Mouse (Mus musculus) embryonic facial prominence, embryonic 13.5 days (tissue): Measurements from ENCODE around the gene 2310030G06Rik. TPM values are rescaled to one million over a fixed set of nuclear protein-coding genes. Genes with fewer than 3 reads are reported as not detected.

Source experiments
- ATAC-seq: fragments of 200-750 bp; cut with Nextera tagmentation; 2 replicates; pipeline ENCODE4 v1.8.0; 2017; ENCODE audit warnings: low read depth; ENCODE audit not compliant: insufficient number of reproducible peaks, insufficient read depth, low FRiP score, low TSS enrichment
- H3K27ac ChIP-seq: fragments of 300-500 bp; sonication (generic); 2 replicates; pipeline ENCODE4 v1.5.1; 2015; ENCODE audit warnings: moderate library complexity, mild to moderate bottlenecking, inconsistent platforms
- H3K27me3 ChIP-seq: fragments of 300-500 bp; sonication (generic); 2 replicates; pipeline ENCODE4 v1.6.1; 2015; ENCODE audit warnings: mild to moderate bottlenecking, inconsistent platforms
- H3K36me3 ChIP-seq: fragments of 300-500 bp; sonication (generic); 2 replicates; pipeline ENCODE4 v1.6.1; 2015; ENCODE audit warnings: mild to moderate bottlenecking, inconsistent platforms
- H3K4me1 ChIP-seq: fragments of 300-500 bp; sonication (generic); 2 replicates; pipeline ENCODE4 v1.6.1; 2015; ENCODE audit warnings: inconsistent platforms
- H3K4me2 ChIP-seq: fragments of 300-500 bp; sonication (generic); 2 replicates; pipeline ENCODE4 v1.6.1; 2015; ENCODE audit warnings: moderate library complexity, mild to moderate bottlenecking, inconsistent platforms
- H3K4me3 ChIP-seq: fragments of 300-500 bp; sonication (generic); 2 replicates; pipeline ENCODE4 v1.5.1; 2015; ENCODE audit warnings: mild to moderate bottlenecking, inconsistent platforms
- H3K9ac ChIP-seq: fragments of 300-500 bp; sonication (generic); 2 replicates; pipeline ENCODE4 v1.6.1; 2015; ENCODE audit warnings: mild to moderate bottlenecking, inconsistent platforms
- H3K9me3 ChIP-seq: fragments of 300-500 bp; sonication (generic); 2 replicates; pipeline ENCODE4 v1.6.1; 2016; ENCODE audit warnings: inconsistent platforms
- WGBS: fragments of 180-500 bp; shearing (Covaris S2); methylation state at CpG from one replicate; pipeline ENCODE4 v1.1.7; 2015; ENCODE audit warnings: mixed read lengths; 5-methylcytosine and 5-hydroxymethylcytosine counted together
- polyA plus RNA-seq: library from polyadenylated mRNA; unstranded; fragments of >200 nt; fragmentation: Nextera tagmentation; extraction: Ambion mirVana; gene quantifications from 2 replicates; pipeline ENCODE4 v1.2.1, GENCODE M21; 2015

The 2310030G06Rik gene
- polyA plus RNA-seq, 1 experiment from 2014 or later: 6.0 TPM

DNA sequence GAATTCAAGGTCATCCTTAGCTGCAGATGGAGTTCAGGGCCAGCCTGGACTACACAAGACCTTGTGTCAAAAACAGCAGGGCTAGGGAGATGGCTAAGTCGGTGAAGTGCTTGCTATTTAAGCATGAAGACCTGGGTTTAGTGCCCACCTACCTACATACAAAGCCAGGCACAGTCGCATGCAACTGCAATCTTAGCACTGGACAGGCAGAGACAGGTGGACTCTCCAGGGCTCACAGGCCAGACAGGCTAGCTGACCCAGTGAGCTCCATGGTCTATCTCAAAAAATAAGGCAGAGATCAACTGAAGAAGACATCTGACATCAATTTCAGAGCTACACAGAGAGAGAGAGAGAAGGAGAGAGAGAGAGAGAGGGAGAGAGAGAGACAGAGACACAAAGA lies 22.2 kb downstream of the 2310030G06Rik start:
- H3K4me1 ChIP-seq: peaks cover 59% of the 10 kb centered on the region
- 71% methylated on average over 2 of the region's 2 CpGs for WGBS
- H3K9ac ChIP-seq: 0 out of 2 replicates have a peak overlapping the region, but pooled peaks have one; percentile 27
- H3K27ac ChIP-seq: peak overlapping the region; percentile 39; the same call in 1 of the 2 replicates
- H3K27me3 ChIP-seq: no peaks in the 10 kb centered on the region
- ATAC-seq: no peak
- peak overlapping the region; percentile 82 for H3K4me2 ChIP-seq
- H3K9me3 ChIP-seq: no peaks in the 10 kb centered on the region
- no peak overlapping the region for H3K4me3 ChIP-seq
- no peaks in the 10 kb centered on the region for H3K36me3 ChIP-seq

DNA sequence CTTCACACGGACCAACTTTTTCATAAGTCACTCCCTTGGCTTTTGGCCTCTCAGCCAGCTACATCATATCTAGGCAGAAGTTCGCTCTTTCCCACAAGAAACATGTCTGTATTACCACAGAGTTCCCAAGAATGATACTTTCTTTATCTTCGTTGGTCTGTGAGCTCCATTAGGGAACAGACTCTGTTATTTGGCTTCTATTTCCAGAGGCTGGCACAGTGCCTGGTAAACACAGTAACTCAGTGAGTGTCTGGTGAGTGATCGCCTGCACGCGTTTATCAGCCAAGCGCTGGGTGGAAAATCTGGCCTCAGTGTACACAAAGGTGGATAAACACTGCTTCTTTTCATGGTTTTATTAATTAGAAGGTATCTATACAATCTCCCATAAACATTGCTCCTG lies 22.9 kb downstream of the 2310030G06Rik start:
- Histone ChIP-seq H3K27ac (peak overlapping the region; percentile 64), H3K4me3 (no peak overlapping the region), H3K9ac (no peak overlapping the region), H3K4me2 (peak overlapping the region; percentile 34; the same call in 1 of the 2 replicates), H3K4me1 (peaks cover 56% of the 10 kb centered on the region), H3K9me3 (no peaks in the 10 kb centered on the region), H3K36me3 (no peaks in the 10 kb centered on the region), H3K27me3 (no peaks in the 10 kb centered on the region)
- WGBS: 47% methylated on average over 7 of the region's 7 CpGs
- no peak for ATAC-seq

DNA sequence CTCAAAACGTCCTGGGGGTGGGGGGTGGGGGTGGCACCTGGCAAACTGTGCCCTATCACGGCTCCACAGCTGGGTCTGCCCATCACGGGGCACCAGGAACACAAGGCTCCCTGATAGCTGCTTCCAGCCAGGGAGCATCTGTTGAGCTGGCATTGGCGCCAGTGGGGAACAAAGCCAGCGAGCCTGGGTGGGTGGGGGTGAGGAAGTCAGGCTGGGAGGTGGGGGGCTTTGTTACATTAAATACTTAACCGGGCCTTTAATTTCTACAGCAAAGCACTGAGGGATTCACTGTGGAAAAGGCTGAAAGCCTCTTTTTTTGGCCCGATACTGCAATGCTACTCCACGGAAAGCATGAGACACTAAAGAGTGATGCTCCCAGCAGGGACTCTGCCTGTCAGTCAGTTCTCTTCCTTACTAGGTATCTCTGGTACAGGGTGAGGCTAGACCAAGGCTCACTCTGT lies 23.9 kb downstream of the 2310030G06Rik start:
- no peak overlapping the region for H3K9ac ChIP-seq
- H3K27ac ChIP-seq: 0 out of 2 replicates have a peak overlapping the region, but pooled peaks have one; percentile 64
- ATAC-seq: no peak
- H3K4me3 ChIP-seq: no peak overlapping the region
- H3K27me3 ChIP-seq: no peaks in the 10 kb centered on the region
- 53% methylated on average over 8 of the region's 8 CpGs for WGBS
- H3K4me2 ChIP-seq: no peak overlapping the region
- H3K36me3 ChIP-seq: no peaks in the 10 kb centered on the region
- H3K9me3 ChIP-seq: no peaks in the 10 kb centered on the region
- peaks cover 54% of the 10 kb centered on the region for H3K4me1 ChIP-seq

DNA sequence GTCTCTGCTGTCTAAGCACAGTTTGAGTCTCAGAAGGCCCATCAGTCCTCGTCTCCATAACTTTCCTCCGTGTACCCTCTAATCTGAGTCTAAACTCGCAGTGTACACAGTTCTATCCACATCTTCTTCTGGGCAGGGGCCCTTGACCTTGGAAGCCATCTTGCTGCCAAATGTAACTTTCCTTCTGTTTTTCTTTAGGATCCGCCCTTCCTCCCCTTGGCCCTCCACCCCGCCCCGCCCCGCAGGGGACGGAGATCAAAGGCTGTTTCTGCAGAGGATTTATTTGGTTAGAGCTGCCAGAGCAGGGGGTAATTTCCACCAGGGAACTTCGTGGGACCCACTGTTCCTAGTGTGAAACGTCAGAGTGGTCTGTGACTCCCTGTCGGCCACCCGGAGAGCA lies 25.3 kb downstream of the 2310030G06Rik start:
- H3K27me3 ChIP-seq: no peaks in the 10 kb centered on the region
- H3K4me2 ChIP-seq: peak overlapping the region; percentile 20; the same call in 1 of the 2 replicates
- peaks cover 43% of the 10 kb centered on the region for H3K4me1 ChIP-seq
- H3K9me3 ChIP-seq: no peaks in the 10 kb centered on the region
- ATAC-seq: no peak
- no peak overlapping the region for H3K4me3 ChIP-seq
- WGBS: 33% methylated on average over 12 of the region's 12 CpGs
- H3K9ac ChIP-seq: no peak overlapping the region
- no peaks in the 10 kb centered on the region; the same call in 1 of the 2 replicates for H3K36me3 ChIP-seq
- H3K27ac ChIP-seq: peak overlapping the region; percentile 28; the same call in 1 of the 2 replicates

DNA sequence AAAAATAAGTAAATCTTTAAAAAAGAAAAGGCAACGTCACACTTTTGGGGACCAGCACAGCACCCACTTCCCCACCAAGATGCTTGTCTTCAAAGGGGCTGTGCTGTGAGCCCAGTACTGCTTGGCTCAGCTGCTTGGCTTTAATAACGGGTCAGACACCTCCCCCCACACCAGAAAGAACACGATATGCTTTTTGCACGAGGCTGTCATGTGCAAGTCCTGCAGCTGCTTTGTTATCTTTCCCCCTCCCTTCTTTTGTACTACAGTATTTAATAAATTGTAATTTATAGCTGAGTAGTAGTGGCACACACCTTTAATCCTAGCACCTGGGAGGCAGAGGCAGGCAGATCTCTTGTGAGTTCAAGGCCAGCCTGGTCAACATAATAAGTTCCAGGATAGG lies 27.5 kb downstream of the 2310030G06Rik start:
- no peak for ATAC-seq
- no peak overlapping the region for H3K9ac ChIP-seq
- peaks cover 23% of the 10 kb centered on the region for H3K4me1 ChIP-seq
- no peaks in the 10 kb centered on the region for H3K27me3 ChIP-seq
- H3K9me3 ChIP-seq: no peaks in the 10 kb centered on the region
- H3K36me3 ChIP-seq: no peaks in the 10 kb centered on the region; the same call in 1 of the 2 replicates
- no peak overlapping the region for H3K27ac ChIP-seq
- H3K4me3 ChIP-seq: no peak overlapping the region
- 77% methylated on average over 4 of the region's 4 CpGs for WGBS
- H3K4me2 ChIP-seq: no peak overlapping the region

DNA sequence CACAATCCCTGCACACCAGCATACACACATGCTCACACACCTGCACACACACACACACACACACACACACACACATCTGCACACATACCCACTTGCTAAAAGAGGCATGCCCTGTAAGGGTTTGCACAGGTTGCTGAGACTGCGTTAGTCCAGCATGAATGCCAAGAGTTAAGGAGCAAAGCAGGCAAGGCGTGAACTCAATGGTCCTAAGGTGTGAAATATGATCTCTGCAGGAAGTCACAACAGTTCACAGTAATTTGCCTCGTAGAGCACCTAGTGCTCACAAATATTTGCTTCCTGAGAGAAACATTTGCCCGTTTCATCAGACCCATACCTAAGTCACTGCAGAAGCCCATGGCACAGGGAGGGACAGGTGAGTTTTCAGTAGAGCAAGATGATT lies 32.1 kb downstream of the 2310030G06Rik start:
- ATAC-seq: no peak
- Histone ChIP-seq H3K4me2 (no peak overlapping the region), H3K27ac (no peak overlapping the region), H3K4me3 (no peak overlapping the region), H3K27me3 (no peaks in the 10 kb centered on the region), H3K9ac (no peak overlapping the region), H3K36me3 (peaks cover 10% of the 10 kb centered on the region), H3K9me3 (no peaks in the 10 kb centered on the region), H3K4me1 (no peaks in the 10 kb centered on the region)
- WGBS: 42% methylated on average over 4 of the region's 4 CpGs

DNA sequence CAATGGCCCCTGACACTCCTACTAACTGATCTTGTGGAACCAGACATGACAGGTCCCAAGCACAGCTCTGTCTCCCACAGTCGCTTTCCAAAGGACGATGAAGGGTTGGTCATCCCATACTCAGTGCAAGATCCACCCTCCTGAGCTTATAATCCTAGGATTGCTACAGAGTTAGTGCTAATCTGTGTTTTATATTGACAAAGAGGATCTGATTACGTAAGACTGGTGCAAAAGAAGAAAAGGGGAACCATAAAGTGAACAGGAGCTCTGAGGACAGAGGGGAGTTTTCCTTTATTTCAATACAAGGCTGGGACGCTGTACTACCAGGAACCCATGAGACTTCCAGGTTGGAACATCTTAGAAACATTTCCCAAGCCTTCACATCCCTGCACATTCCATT lies 35.0 kb downstream of the 2310030G06Rik start:
- WGBS: 81% methylated on average over 4 of the region's 4 CpGs
- H3K9me3 ChIP-seq: no peaks in the 10 kb centered on the region
- no peaks in the 10 kb centered on the region for H3K4me1 ChIP-seq
- H3K36me3 ChIP-seq: peaks cover 16% of the 10 kb centered on the region
- H3K4me2 ChIP-seq: no peak overlapping the region
- no peak overlapping the region for H3K9ac ChIP-seq
- no peak overlapping the region for H3K4me3 ChIP-seq
- no peak for ATAC-seq
- H3K27me3 ChIP-seq: no peaks in the 10 kb centered on the region
- no peak overlapping the region for H3K27ac ChIP-seq

DNA sequence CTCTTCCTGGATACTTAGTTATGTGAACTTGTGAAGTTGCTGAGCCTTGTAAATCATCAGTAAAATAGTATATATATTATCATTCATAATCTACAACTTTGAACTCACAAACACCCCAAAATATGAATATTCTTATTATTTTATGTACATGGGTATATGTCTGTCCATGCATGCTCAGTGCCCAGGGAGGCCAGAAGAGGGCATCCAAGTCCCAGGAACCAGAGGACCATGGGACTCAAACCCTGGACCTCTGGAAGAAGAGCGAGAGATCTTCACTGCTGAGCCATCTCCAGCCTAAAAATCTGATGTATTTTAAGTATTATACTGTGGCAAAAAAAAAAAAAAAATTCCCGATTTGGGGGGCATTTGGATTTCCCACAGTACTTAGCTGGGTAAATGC lies 37.2 kb downstream of the 2310030G06Rik start:
- WGBS: 49% methylated on average over 2 of the region's 2 CpGs
- Histone ChIP-seq H3K4me3 (no peak overlapping the region), H3K27me3 (no peaks in the 10 kb centered on the region), H3K36me3 (peaks cover 25% of the 10 kb centered on the region), H3K9me3 (no peaks in the 10 kb centered on the region), H3K9ac (no peak overlapping the region), H3K4me2 (no peak overlapping the region), H3K27ac (no peak overlapping the region), H3K4me1 (no peaks in the 10 kb centered on the region)
- ATAC-seq: no peak

DNA sequence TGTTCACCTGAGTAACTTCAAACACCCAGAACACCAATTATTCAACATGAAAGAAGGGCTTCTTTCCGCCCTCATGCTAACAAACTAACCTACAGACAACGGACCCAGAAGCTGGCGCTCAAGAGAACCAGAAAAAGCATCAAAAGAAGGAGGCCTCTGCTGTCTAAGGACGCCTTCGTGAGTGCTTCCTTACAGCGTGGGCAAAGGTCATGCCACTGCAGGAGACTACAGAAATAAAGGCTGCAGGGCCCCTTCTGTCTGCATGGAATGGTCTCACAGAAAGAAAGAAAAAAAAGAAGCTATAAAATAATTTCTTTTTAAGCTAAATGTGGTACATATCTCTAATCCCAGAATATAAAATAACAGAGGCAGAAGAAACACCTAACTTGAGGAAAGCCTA lies 41.4 kb downstream of the 2310030G06Rik start:
- 70% methylated on average over 6 of the region's 6 CpGs for WGBS
- H3K4me2 ChIP-seq: no peak overlapping the region
- H3K36me3 ChIP-seq: peaks cover 43% of the 10 kb centered on the region
- no peak overlapping the region for H3K9ac ChIP-seq
- peaks cover 14% of the 10 kb centered on the region; the same call in 1 of the 2 replicates for H3K27me3 ChIP-seq
- H3K27ac ChIP-seq: no peak overlapping the region
- H3K9me3 ChIP-seq: no peaks in the 10 kb centered on the region
- no peak for ATAC-seq
- H3K4me3 ChIP-seq: no peak overlapping the region
- no peaks in the 10 kb centered on the region for H3K4me1 ChIP-seq

DNA sequence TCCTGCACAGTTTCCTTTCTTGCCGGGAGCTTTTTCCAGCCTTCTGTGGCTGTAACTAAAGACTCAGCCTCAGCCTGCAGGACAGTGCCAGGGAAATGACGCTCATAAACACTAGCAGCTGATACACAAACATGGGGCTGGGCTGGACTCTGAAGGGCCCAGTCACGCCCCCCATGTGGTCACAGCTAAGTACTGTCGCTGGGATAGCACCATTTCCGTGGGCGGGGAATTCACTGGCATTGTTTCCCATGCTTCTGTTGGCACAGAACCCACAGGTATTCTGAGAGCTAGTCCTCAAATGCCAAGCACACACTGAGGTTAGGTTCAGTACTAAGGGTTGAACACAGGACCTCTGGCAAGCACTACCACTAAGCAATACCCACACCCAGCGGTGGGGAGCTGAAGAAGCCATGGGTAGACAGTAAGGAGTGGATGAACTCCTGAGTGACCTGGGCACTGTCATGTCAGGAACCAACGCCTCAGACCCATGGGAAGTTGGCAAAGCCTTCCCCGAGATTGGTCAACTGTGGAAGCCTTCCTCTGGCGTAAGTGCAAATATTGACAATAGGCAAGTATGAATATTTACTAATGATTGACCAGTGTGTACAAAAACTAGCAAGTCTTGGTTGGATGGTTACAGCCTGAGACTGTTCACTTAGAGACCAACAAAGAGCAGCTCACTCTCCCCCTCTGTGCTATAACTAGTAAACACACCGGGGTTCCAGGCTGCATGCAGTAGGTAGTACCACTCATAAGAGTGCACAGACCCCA lies 45.2 kb downstream of the 2310030G06Rik start:
- WGBS: 68% methylated on average over 11 of the region's 11 CpGs
- H3K27ac ChIP-seq: no peak overlapping the region

DNA sequence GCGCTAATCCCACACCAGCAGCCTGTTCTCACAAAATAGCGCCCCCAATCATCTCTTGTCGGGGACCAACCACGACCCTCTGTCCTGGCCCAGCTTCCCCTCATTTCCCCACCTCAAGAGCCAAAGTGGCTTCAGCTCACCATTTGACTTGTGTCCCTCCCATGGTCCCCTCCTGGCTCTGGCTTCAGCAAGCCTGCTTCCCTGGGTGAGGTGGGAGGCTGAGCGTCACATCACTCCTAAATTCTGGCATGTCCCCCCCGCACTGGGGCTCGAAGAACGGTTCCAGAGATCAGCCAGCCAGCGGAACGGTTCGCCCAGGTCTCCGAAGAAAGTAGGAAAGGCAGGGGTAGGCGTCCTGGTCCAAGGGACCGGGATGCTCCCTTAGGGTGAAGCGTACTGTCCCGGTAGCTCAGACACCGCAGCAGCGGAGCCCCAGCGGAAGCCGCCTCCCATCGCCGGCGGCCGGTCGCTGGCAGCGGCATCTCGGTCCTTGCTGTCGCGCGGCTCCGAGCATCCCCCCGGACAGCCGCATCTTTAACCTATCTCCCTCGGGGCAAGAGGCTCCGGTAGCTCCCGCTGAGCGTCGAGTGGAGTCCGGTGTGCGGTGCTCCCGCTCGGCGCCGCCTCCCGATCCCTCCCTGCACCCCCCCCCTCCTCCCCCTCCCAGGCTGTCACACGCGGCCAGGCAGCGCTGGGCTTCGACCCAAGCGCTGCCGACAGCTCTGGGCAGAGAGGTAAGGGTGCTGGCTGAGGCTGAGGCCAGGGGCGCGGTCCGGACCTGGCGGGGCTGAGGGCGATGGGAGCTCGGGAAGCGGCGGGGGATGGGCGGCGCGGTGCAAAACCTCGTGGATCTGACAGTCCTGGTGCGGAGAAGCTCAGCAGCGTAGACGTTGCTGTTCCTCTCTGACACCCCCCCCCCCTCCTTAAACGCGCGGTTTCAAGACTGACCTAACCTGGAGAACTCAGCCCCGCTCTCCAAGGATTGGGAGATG lies 47.6 kb downstream of the 2310030G06Rik start:
- Histone ChIP-seq H3K9ac (peak overlapping the region; percentile 74), H3K4me2 (peak overlapping the region; percentile 100), H3K9me3 (no peaks in the 10 kb centered on the region), H3K36me3 (peaks cover 33% of the 10 kb centered on the region), H3K4me3 (peak overlapping the region; percentile 59), H3K4me1 (peaks cover 20% of the 10 kb centered on the region), H3K27ac (no peak overlapping the region), H3K27me3 (peaks cover 20% of the 10 kb centered on the region)
- 1% methylated on average over 66 of the region's 70 CpGs for WGBS
- peak; percentile 40 for ATAC-seq

More for the DNA sequence above, 45.2 kb downstream of the 2310030G06Rik start:
- no peak overlapping the region for H3K4me2 ChIP-seq
- ATAC-seq: no peak
- H3K9ac ChIP-seq: no peak overlapping the region
- H3K4me3 ChIP-seq: no peak overlapping the region
- no peaks in the 10 kb centered on the region for H3K9me3 ChIP-seq
- peaks cover 20% of the 10 kb centered on the region for H3K4me1 ChIP-seq
- H3K27me3 ChIP-seq: peaks cover 20% of the 10 kb centered on the region
- peaks cover 35% of the 10 kb centered on the region for H3K36me3 ChIP-seq
